In genomic region chr1:164009235-164009634, GRCm38 (mm10) we compare ENCODE assay signal across 8 mouse cellular contexts. TPM values are rescaled to one million over a fixed set of nuclear protein-coding genes. Genes with fewer than 3 reads are reported as not detected.
DNase-seq lines count a peak whose midpoint lies in the region; ATAC-seq lines count a peak whose summit lies in the region.

No protein-coding gene starts in this region.

- no peak overlapping the region for H3K4me3 ChIP-seq in hindbrain, embryonic 11.5 days (ENCODE audit: low read depth, low read length)
- H3K4me3 ChIP-seq in hindbrain, embryonic 12.5 days: no peak overlapping the region
- no peak overlapping the region for H3K4me3 ChIP-seq in midbrain, embryonic 11.5 days (ENCODE audit: low read depth, low read length)

- H3K27me3 ChIP-seq in hindbrain, embryonic 11.5 days (ENCODE audit: control insufficient read depth, insufficient read depth, low read length): no peaks in the 10 kb centered on the region
- no peaks in the 10 kb centered on the region for H3K27me3 ChIP-seq in hindbrain, embryonic 12.5 days
- no peaks in the 10 kb centered on the region for H3K27me3 ChIP-seq in midbrain, embryonic 11.5 days (ENCODE audit: control insufficient read depth, insufficient read depth, low read length)

- DNase-seq in hindbrain, embryonic 11.5 days (ENCODE audit: low spot score): peak; percentile 52
- peak; percentile 26 for DNase-seq in urinary bladder, postnatal 14 days (ENCODE audit: low spot score)
- no peak for DNase-seq in urinary bladder, postnatal 10 days (ENCODE audit: low spot score)
- peak; percentile 59 for DNase-seq in embryo, embryonic 11 days
- DNase-seq in mesoderm, embryonic 11.5 days (ENCODE audit: low read depth, low spot score): peak; percentile 34
- no peak for DNase-seq in midbrain, embryonic 11.5 days (ENCODE audit: low spot score, missing footprints)

- no peaks in the 10 kb centered on the region for H3K4me1 ChIP-seq in hindbrain, embryonic 11.5 days (replicated peaks; ENCODE audit: control insufficient read depth, insufficient read depth, low read length)
- no peaks in the 10 kb centered on the region for H3K4me1 ChIP-seq in hindbrain, embryonic 12.5 days
- no peaks in the 10 kb centered on the region for H3K4me1 ChIP-seq in midbrain, embryonic 11.5 days (ENCODE audit: control insufficient read depth, insufficient read depth, low read length)

- no peak overlapping the region for H3K9ac ChIP-seq in hindbrain, embryonic 11.5 days (ENCODE audit: low read depth, low read length)
- H3K9ac ChIP-seq in hindbrain, embryonic 12.5 days: no peak overlapping the region
- H3K9ac ChIP-seq in midbrain, embryonic 11.5 days (ENCODE audit: low read length): no peak overlapping the region

- no peak for ATAC-seq in hindbrain, embryonic 11.5 days (ENCODE audit: low FRiP score)
- ATAC-seq in hindbrain, embryonic 12.5 days (ENCODE audit: low FRiP score): no peak
- ATAC-seq in midbrain, embryonic 11.5 days (ENCODE audit: low FRiP score): no peak
- no peak for ATAC-seq in frontal cortex, adult (ENCODE audit: low TSS enrichment)

- no peak overlapping the region for H3K4me2 ChIP-seq in hindbrain, embryonic 11.5 days (replicated peaks; ENCODE audit: low read depth, low read length)
- H3K4me2 ChIP-seq in hindbrain, embryonic 12.5 days (replicated peaks): no peak overlapping the region
- no peak overlapping the region for H3K4me2 ChIP-seq in midbrain, embryonic 11.5 days

- WGBS in hindbrain, embryonic 11.5 days: 47% methylated on average over 2 of the region's 2 CpGs
- WGBS in hindbrain, embryonic 12.5 days: 49% methylated on average over 2 of the region's 2 CpGs
- WGBS in midbrain, embryonic 11.5 days: 42% methylated on average over 2 of the region's 2 CpGs

- H3K9me3 ChIP-seq in hindbrain, embryonic 11.5 days (ENCODE audit: control insufficient read depth, low read length): no peaks in the 10 kb centered on the region
- no peaks in the 10 kb centered on the region for H3K9me3 ChIP-seq in hindbrain, embryonic 12.5 days (replicated peaks)
- H3K9me3 ChIP-seq in midbrain, embryonic 11.5 days (ENCODE audit: control insufficient read depth, low read length): no peaks in the 10 kb centered on the region

- no peaks in the 10 kb centered on the region for H3K36me3 ChIP-seq in hindbrain, embryonic 11.5 days (ENCODE audit: control insufficient read depth, insufficient read depth, low read length)
- H3K36me3 ChIP-seq in hindbrain, embryonic 12.5 days: no peaks in the 10 kb centered on the region
- no peaks in the 10 kb centered on the region for H3K36me3 ChIP-seq in midbrain, embryonic 11.5 days (ENCODE audit: control insufficient read depth, insufficient read depth, low read length)

- no peak overlapping the region for H3K27ac ChIP-seq in hindbrain, embryonic 11.5 days (ENCODE audit: low read depth, low read length)
- no peak overlapping the region for H3K27ac ChIP-seq in hindbrain, embryonic 12.5 days
- no peak overlapping the region for H3K27ac ChIP-seq in midbrain, embryonic 11.5 days (ENCODE audit: low read depth, low read length)

RNA-seq across cellular contexts. Expression of gene Mettl18, which starts 14.5 kb away (rescaled TPM):
- 8.2 and 11.2 TPM in 2 replicates for polyA plus RNA-seq in hindbrain, embryonic 11.5 days (2014; fragmentation: Nextera tagmentation; extraction: Ambion mirVana)
- polyA plus RNA-seq in hindbrain, embryonic 12.5 days (2016; fragmentation: Nextera tagmentation; extraction: Ambion mirVana): 8.9 and 9.1 TPM in 2 replicates
- polyA plus RNA-seq in midbrain, embryonic 11.5 days (2014; fragmentation: Nextera tagmentation; extraction: Ambion mirVana): 11.5 and 11.7 TPM in 2 replicates

RNA-seq across cellular contexts. Expression of gene BC055324, which starts 14.6 kb away (rescaled TPM):
- 26.1 and 29.8 TPM in 2 replicates for polyA plus RNA-seq in hindbrain, embryonic 11.5 days (2014; fragmentation: Nextera tagmentation; extraction: Ambion mirVana)
- 18.4 and 20.0 TPM in 2 replicates for polyA plus RNA-seq in hindbrain, embryonic 12.5 days (2016; fragmentation: Nextera tagmentation; extraction: Ambion mirVana)
- 32.2 and 42.8 TPM in 2 replicates for polyA plus RNA-seq in midbrain, embryonic 11.5 days (2014; fragmentation: Nextera tagmentation; extraction: Ambion mirVana)

RNA-seq across cellular contexts. Expression of gene Sele, which starts 38.8 kb away (rescaled TPM):
- not detected in 2 replicates for polyA plus RNA-seq in hindbrain, embryonic 11.5 days (2014; fragmentation: Nextera tagmentation; extraction: Ambion mirVana)
- not detected in 2 replicates for polyA plus RNA-seq in hindbrain, embryonic 12.5 days (2016; fragmentation: Nextera tagmentation; extraction: Ambion mirVana)
- not detected in 2 replicates for polyA plus RNA-seq in midbrain, embryonic 11.5 days (2014; fragmentation: Nextera tagmentation; extraction: Ambion mirVana)

RNA-seq across cellular contexts. Expression of gene Sell, which starts 52.5 kb away (rescaled TPM):
- polyA plus RNA-seq in hindbrain, embryonic 11.5 days (2014; fragmentation: Nextera tagmentation; extraction: Ambion mirVana): not detected in 2 replicates
- 0.30 TPM in 1 of 2 replicates, not detected in the other for polyA plus RNA-seq in hindbrain, embryonic 12.5 days (2016; fragmentation: Nextera tagmentation; extraction: Ambion mirVana)
- polyA plus RNA-seq in midbrain, embryonic 11.5 days (2014; fragmentation: Nextera tagmentation; extraction: Ambion mirVana): not detected in 2 replicates

Comparison
In these comparisons a context has a peak if more than half of its experiments do, and no peak if none do; other contexts are left out.
1. DNase-seq: peak in hindbrain, embryonic 11.5 days (single experiment), urinary bladder, postnatal 14 days (single experiment), embryo, embryonic 11 days (single experiment) and mesoderm, embryonic 11.5 days (single experiment); none in urinary bladder, postnatal 10 days (single experiment) and midbrain, embryonic 11.5 days (single experiment).